Mouse (Mus musculus) lung, postnatal 0 days (tissue): ENCODE results near the gene Calcr. TPM values are rescaled to one million over a fixed set of nuclear protein-coding genes. Genes with fewer than 3 reads are reported as not detected.
"Not testable (repeated sequence)": the region's sequence is repeated elsewhere in the genome, so short reads cannot be mapped to it uniquely, and the experiment has no call there.

Experiments
- ATAC-seq: fragments of 200-750 bp; cut with Nextera tagmentation; 2 replicates; pipeline ENCODE4 v1.8.0; 2017; ENCODE audit warnings: moderate library complexity
- DNase-seq: peaks from one replicate; pipeline ENCODE4 v3.0.0-alpha.2; 2016; ENCODE audit warnings: low spot score
- H3K27ac ChIP-seq: fragments of 300-500 bp; sonication (generic); 2 replicates; pipeline ENCODE4 v1.5.1; 2014; ENCODE audit warnings: antibody characterized with exemption, mild to moderate bottlenecking, low read length, mixed read lengths
- H3K27me3 ChIP-seq: fragments of 300-500 bp; sonication (generic); replicated peaks from 2 replicates; pipeline ENCODE4 v1.6.1; 2014; ENCODE audit warnings: low read length, mixed read lengths; ENCODE audit not compliant: insufficient read depth
- H3K36me3 ChIP-seq: fragments of 300-500 bp; sonication (generic); 2 replicates; pipeline ENCODE4 v1.6.1; 2014; ENCODE audit warnings: low read length, mixed read lengths; ENCODE audit not compliant: insufficient read depth
- H3K4me1 ChIP-seq: fragments of 300-500 bp; sonication (generic); 2 replicates; pipeline ENCODE4 v1.6.1; 2014; ENCODE audit warnings: antibody characterized with exemption, low read depth, low read length, mixed read lengths; ENCODE audit not compliant: insufficient read depth
- H3K4me2 ChIP-seq: fragments of 300-500 bp; sonication (generic); replicated peaks from 2 replicates; pipeline ENCODE4 v1.6.1; 2014; ENCODE audit warnings: low read depth, mild to moderate bottlenecking, low read length, moderate library complexity, mixed read lengths
- H3K4me3 ChIP-seq: fragments of 300-500 bp; sonication (generic); 2 replicates; pipeline ENCODE4 v1.5.1; 2014; ENCODE audit warnings: low read depth, low read length
- H3K9ac ChIP-seq: fragments of 300-500 bp; sonication (generic); replicated peaks from 2 replicates; pipeline ENCODE4 v1.6.1; 2014; ENCODE audit warnings: low read depth, mild to moderate bottlenecking
- H3K9me3 ChIP-seq: fragments of 300-500 bp; sonication (generic); 2 replicates; pipeline ENCODE4 v1.6.1; 2016; ENCODE audit warnings: low read length, mixed read lengths
- CTCF ChIP-seq: IDR thresholded peaks from 2 replicates; pipeline ENCODE4 v1.5.1; 2016; ENCODE audit warnings: antibody characterized with exemption, mild to moderate bottlenecking
- EP300 ChIP-seq: IDR thresholded peaks from 2 replicates; pipeline ENCODE4 v1.6.1; 2016; ENCODE audit warnings: antibody characterized with exemption, mild to moderate bottlenecking, control low read depth
- WGBS: fragments of 180-500 bp; shearing (Covaris S2); extraction: QIAGEN DNeasy Blood & Tissue Kit; methylation state at CpG from one replicate; pipeline ENCODE4 v1.1.7; 2014; 5-methylcytosine and 5-hydroxymethylcytosine counted together
- polyA plus RNA-seq: library from polyadenylated mRNA; unstranded; fragments of >200 nt; fragmentation: Nextera tagmentation; extraction: Ambion mirVana; gene quantifications from 2 replicates; pipeline ENCODE4 v1.2.1, GENCODE M21; 2015

Calcr gene
- polyA plus RNA-seq, 1 experiment from 2014 or later: not detected

DNA sequence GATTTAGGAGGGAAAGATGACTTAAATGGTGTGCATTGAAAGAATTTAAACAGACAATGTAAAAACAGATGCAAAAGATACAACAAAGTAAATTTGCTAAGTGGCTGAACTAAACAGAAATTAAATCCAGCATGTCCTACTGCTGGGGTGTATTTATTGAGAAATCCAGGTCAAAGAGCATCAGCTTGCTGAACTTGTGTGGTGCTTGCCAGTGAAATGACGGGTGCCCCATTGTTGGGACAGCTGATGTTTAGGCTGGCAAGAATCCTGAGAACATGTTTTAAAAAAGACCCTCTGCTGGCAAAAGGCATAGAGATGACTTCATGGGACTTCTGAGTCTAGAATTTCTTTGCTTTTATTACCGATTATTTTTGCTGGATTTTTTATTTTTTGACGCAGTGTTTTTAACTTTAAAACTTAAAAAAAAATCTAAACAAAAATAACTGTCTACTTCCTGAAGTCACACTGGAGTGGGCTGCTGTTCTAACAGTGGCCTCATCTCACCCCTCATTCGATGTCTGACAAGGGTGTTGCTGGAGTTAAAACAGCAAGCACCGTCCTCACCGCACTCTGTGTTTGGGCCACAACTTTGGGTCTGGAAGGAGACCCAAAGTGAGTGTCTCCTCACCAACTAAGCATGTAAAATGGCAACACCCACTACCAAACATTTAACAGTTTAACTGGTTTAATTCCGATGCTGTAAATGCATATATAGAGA lies 22.4 kb downstream of the Calcr start:
- peak; percentile 19 for DNase-seq
- no peaks in the 10 kb centered on the region for H3K27me3 ChIP-seq
- no peaks in the 10 kb centered on the region for H3K36me3 ChIP-seq
- no peak overlapping the region for H3K9ac ChIP-seq
- H3K4me2 ChIP-seq: no peak overlapping the region
- no peaks in the 10 kb centered on the region for H3K4me1 ChIP-seq
- WGBS: 55% methylated on average over 7 of the region's 7 CpGs
- TF ChIP-seq EP300: no peak
- no peak for TF ChIP-seq CTCF
- no peak overlapping the region for H3K27ac ChIP-seq
- no peak; the same call in 1 of the 2 replicates for ATAC-seq
- no peak overlapping the region for H3K4me3 ChIP-seq
- no peaks in the 10 kb centered on the region for H3K9me3 ChIP-seq

DNA sequence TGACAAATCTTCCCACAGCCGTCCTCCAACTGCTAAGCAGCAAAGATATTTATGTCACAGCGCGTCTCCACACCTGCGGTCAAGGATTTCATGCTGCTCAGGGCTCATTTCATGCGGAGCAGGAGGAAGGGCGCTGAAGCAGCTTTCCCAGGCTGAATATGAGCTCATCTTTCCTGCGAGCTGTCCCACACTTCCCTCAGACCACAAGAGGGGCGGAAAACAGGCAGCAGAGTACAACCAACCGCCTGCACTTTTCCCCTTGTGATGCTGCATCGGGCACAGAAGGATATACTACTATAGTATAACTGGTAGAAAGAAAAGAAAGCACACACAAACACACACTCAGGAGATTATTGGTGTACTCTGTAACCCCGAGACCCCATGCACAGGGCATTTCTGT lies 23.2 kb downstream of the Calcr start:
- no peaks in the 10 kb centered on the region for H3K9me3 ChIP-seq
- no peak overlapping the region for H3K9ac ChIP-seq
- TF ChIP-seq CTCF (no peak), EP300 (no peak)
- H3K27me3 ChIP-seq: no peaks in the 10 kb centered on the region
- ATAC-seq: no peak
- no peak overlapping the region for H3K4me3 ChIP-seq
- no peak for DNase-seq
- H3K36me3 ChIP-seq: no peaks in the 10 kb centered on the region
- H3K27ac ChIP-seq: no peak overlapping the region
- no peaks in the 10 kb centered on the region for H3K4me1 ChIP-seq
- WGBS: 46% methylated on average over 11 of the region's 11 CpGs
- no peak overlapping the region for H3K4me2 ChIP-seq

DNA sequence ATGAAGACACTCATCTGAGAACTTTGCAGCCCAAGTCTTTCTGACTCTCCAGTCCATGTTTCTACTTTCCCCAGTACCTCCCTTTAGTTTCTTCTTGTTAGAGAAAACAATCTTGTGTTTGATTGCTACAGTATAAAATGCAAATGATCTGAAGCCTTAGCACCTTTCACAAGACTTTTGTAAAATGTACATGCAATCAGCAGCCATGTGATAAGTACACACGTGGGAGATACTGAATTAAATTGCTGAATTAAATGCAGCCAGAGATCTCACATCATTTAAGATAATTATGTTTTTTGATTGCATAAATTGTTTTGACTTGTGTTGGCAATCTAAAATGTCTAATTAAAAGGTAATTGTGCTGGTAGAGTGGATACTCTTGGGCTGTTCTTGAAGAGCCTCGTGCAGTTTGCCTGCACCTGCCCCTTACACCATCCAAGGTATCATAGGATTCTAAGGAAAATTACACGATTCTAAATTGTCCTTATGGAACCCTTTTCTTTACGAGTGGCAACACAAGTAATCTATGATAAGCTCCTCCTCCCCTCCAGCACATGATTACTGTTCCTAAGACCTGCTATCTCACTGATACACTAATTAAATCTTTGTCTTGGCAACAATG lies 34.2 kb downstream of the Calcr start:
- Histone ChIP-seq H3K9me3 (no peaks in the 10 kb centered on the region), H3K4me2 (no peak overlapping the region), H3K4me3 (no peak overlapping the region), H3K4me1 (no peaks in the 10 kb centered on the region), H3K27me3 (no peaks in the 10 kb centered on the region), H3K9ac (no peak overlapping the region), H3K36me3 (no peaks in the 10 kb centered on the region), H3K27ac (no peak overlapping the region)
- 60% methylated on average over 4 of the region's 4 CpGs for WGBS
- DNase-seq (no peak), ATAC-seq (no peak)
- TF ChIP-seq EP300: no peak
- TF ChIP-seq CTCF: no peak

DNA sequence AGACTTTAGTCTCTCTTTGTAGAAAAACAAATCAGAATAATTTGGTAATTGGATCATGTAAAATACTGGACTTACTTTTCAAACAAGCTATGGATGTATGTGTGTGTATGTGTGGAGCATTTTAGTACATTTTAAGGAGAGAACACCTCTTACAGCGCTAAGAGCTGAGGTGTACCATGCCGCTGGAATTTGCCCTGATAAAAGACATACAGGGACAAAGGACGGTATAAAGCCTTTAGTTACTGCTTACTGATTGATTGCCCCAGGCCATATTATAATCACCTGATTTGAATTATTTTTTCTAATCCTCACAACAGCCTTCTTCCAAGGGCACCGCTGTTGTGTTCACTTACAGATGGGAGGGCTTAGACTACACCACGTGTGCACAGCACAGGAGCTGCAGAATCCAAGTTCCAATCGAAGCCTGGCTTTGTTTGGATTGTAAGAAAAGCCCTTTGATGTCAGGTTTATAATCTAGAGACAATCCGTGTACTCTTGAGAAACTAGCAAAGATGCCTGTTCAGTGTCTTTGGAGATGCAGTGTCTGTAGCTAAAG lies 76.3 kb downstream of the Calcr start:
- TF ChIP-seq CTCF (no peak), EP300 (no peak)
- no peak for DNase-seq
- H3K27me3 ChIP-seq: no peaks in the 10 kb centered on the region
- no peaks in the 10 kb centered on the region for H3K36me3 ChIP-seq
- no peak overlapping the region for H3K27ac ChIP-seq
- H3K4me3 ChIP-seq: no peak overlapping the region
- H3K4me1 ChIP-seq: no peaks in the 10 kb centered on the region
- 69% methylated on average over 7 of the region's 7 CpGs for WGBS
- H3K9ac ChIP-seq: no peak overlapping the region
- H3K4me2 ChIP-seq: no peak overlapping the region
- no peaks in the 10 kb centered on the region for H3K9me3 ChIP-seq
- no peak for ATAC-seq

DNA sequence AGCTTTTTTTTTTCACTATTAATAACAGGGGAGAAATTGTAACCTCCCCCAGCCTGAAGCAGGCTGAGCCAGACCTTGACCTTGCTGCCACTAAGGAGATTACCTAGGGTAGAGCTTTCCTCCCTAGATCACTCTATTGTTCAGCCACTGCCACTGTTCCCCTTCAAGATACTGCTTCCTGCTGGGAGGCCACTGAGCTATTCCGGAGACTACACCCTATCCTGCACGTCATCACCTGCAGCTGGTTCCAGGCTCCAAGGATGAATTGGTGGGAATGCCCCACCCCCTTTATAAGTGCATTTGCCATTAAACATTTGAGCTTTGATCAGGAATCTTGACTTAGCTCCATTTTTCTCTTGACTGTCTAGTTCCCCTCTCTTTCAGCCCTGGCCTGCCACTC lies 86.2 kb downstream of the Calcr start:
- ATAC-seq, H3K27me3 ChIP-seq, H3K4me2 ChIP-seq, H3K9me3 ChIP-seq, H3K36me3 ChIP-seq, H3K4me1 ChIP-seq, DNase-seq, H3K9ac ChIP-seq, H3K4me3 ChIP-seq, H3K27ac ChIP-seq: not testable (repeated sequence)
- 34% methylated on average over 2 of the region's 2 CpGs for WGBS

DNA sequence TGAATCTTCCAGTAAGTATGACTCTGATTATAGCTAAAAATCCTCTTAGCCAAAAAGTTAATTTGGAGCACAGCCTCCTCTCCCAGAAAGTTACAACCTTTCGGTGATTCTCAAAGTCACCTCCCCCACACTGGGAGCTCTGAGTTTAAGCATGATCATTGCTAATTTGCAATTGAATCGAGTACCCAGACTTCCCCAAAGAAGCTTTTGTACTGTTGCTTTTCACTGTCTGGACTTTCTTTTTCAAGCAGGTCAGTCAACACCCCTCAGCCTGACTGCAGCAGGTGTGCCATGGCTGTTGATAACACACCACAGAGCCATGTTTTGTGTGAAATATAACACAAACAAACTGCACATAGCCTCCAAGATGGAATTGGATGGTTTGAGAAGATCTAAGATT lies 86.7 kb downstream of the Calcr start:
- DNase-seq (no peak), ATAC-seq (no peak)
- no peaks in the 10 kb centered on the region for H3K4me1 ChIP-seq
- H3K27me3 ChIP-seq: no peaks in the 10 kb centered on the region
- WGBS: 80% methylated on average over 2 of the region's 2 CpGs
- H3K4me3 ChIP-seq: no peak overlapping the region
- no peak overlapping the region for H3K27ac ChIP-seq
- H3K4me2 ChIP-seq: no peak overlapping the region
- no peaks in the 10 kb centered on the region for H3K9me3 ChIP-seq
- H3K9ac ChIP-seq: no peak overlapping the region
- no peaks in the 10 kb centered on the region for H3K36me3 ChIP-seq
- TF ChIP-seq CTCF (no peak), EP300 (no peak)

DNA sequence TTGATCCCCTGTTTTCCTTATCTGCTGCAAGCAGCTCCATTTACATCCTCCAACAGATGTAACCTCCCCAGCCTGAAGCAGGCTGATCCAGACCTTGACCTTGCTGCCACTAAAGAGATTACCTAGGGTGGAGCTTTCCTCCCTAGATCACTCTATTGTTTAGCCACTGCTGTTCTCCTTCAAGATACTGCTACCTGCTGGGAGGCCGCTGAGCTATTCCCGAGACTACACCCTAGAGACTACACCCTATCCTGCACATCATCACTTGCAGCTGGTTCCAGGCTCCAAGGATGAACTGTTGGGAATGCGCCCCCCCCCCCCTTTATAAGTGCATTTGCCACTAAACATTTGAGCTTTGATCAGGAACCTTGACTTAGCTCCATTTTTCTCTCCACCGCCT lies 92.6 kb downstream of the Calcr start:
- not testable (repeated sequence) for H3K27ac ChIP-seq, H3K36me3 ChIP-seq, H3K9ac ChIP-seq, H3K4me2 ChIP-seq, ATAC-seq, H3K4me3 ChIP-seq, DNase-seq, H3K9me3 ChIP-seq, H3K4me1 ChIP-seq, H3K27me3 ChIP-seq
- 87% methylated on average over 4 of the region's 4 CpGs for WGBS
